Mouse (Mus musculus) forebrain, embryonic 16.5 days (tissue): ENCODE measurements at regions not wholly inside any gene's neighbourhood (a gene's known extent, or its start where the extent isn't known, plus 50 kb on each side); places are given as distances from the start of the nearest gene placed in this dataset.
A peak's percentile ranks its signal among the peaks of the same experiment; 100 is the strongest.

ENCODE experiments used
- ATAC-seq: fragments of 200-750 bp; cut with Nextera tagmentation; 2 replicates; pipeline ENCODE4 v1.8.0; 2017; ENCODE audit warnings: mild to moderate bottlenecking, moderate library complexity
- H3K27ac ChIP-seq: fragments of 300-500 bp; sonication (generic); 2 replicates; pipeline ENCODE4 v1.5.1; 2014; ENCODE audit warnings: low read length, control low read depth
- H3K27me3 ChIP-seq: fragments of 300-500 bp; sonication (generic); replicated peaks from 2 replicates; pipeline ENCODE4 v1.6.1; 2014; ENCODE audit warnings: low read length; ENCODE audit not compliant: control insufficient read depth, insufficient read depth
- H3K36me3 ChIP-seq: fragments of 300-500 bp; sonication (generic); 2 replicates; pipeline ENCODE4 v1.6.1; 2014; ENCODE audit not compliant: control insufficient read depth, insufficient read depth
- H3K4me1 ChIP-seq: fragments of 300-500 bp; sonication (generic); replicated peaks from 2 replicates; pipeline ENCODE4 v1.6.1; 2014; ENCODE audit warnings: low read length; ENCODE audit not compliant: control insufficient read depth, insufficient read depth
- H3K4me2 ChIP-seq: fragments of 300-500 bp; sonication (generic); 2 replicates; pipeline ENCODE4 v1.6.1; 2014; ENCODE audit warnings: mild to moderate bottlenecking, low read length, control low read depth
- H3K4me3 ChIP-seq: fragments of 300-500 bp; sonication (generic); replicated peaks from 2 replicates; pipeline ENCODE4 v1.5.1; 2014; ENCODE audit warnings: mild to moderate bottlenecking, low read length, control low read depth
- H3K9ac ChIP-seq: fragments of 300-500 bp; sonication (generic); replicated peaks from 2 replicates; pipeline ENCODE4 v1.6.1; 2014; ENCODE audit warnings: low read depth, low read length, control low read depth
- H3K9me3 ChIP-seq: fragments of 300-500 bp; sonication (generic); 2 replicates; pipeline ENCODE4 v1.6.1; 2016; ENCODE audit warnings: low read length; ENCODE audit not compliant: control insufficient read depth
- WGBS: fragments of 180-500 bp; shearing (Covaris S2); extraction: QIAGEN DNeasy Blood & Tissue Kit; methylation state at CpG from one replicate; pipeline ENCODE4 v1.1.7; 2014; 5-methylcytosine and 5-hydroxymethylcytosine counted together

GRCm38 (mm10) chr19:56218536-56218935 is 68.4 kb upstream of the Habp2 start:
- 83% methylated on average over 6 of the region's 6 CpGs for WGBS
- Histone ChIP-seq H3K9me3 (no peaks in the 10 kb centered on the region), H3K36me3 (no peaks in the 10 kb centered on the region), H3K4me2 (no peak overlapping the region), H3K27me3 (no peaks in the 10 kb centered on the region), H3K4me1 (peaks cover 6% of the 10 kb centered on the region), H3K27ac (no peak overlapping the region), H3K4me3 (no peak overlapping the region), H3K9ac (no peak overlapping the region)
- ATAC-seq: no peak

- no peak overlapping the region for H3K4me3 ChIP-seq
- no peaks in the 10 kb centered on the region for H3K9me3 ChIP-seq
- peaks cover 6% of the 10 kb centered on the region for H3K4me1 ChIP-seq
- no peak overlapping the region for H3K27ac ChIP-seq
- no peaks in the 10 kb centered on the region for H3K36me3 ChIP-seq
- no peaks in the 10 kb centered on the region for H3K27me3 ChIP-seq
- ATAC-seq: peak; percentile 84
- H3K9ac ChIP-seq: peak overlapping the region; percentile 30
- WGBS: 33% methylated on average over 15 of the region's 15 CpGs
- peak overlapping the region; percentile 18; the same call in 1 of the 2 replicates for H3K4me2 ChIP-seq
These were observed 66.1 kb upstream of the Habp2 start for GRCm38 (mm10) chr19:56220724-56221407.

DNA sequence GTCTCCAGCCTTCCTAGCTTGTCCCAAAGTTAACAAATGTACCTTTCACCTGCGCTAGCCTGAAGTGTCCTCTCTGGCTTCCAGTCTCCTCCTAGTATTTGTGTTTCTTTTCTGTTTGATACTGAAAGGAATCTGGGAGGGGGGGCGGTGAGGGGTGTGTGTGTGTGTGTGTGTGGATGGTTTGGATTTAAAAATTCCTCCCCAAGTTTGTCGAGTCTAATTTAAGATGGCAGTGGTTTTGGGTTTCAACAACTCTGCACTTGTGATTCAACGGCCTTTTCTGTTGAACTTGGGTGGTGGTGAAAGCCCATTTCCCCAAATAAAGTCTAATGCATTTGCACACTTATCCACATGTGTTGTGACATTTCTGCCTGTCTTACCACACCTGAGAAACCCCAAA is 64.4 kb upstream of the Habp2 start:
- H3K27me3 ChIP-seq: no peaks in the 10 kb centered on the region
- no peak for ATAC-seq

GRCm38 (mm10) chr19:56225039-56225438 is 61.9 kb upstream of the Habp2 start:
- Histone ChIP-seq H3K9ac (no peak overlapping the region), H3K27ac (no peak overlapping the region), H3K36me3 (no peaks in the 10 kb centered on the region), H3K4me3 (no peak overlapping the region), H3K27me3 (no peaks in the 10 kb centered on the region), H3K9me3 (no peaks in the 10 kb centered on the region), H3K4me2 (no peak overlapping the region), H3K4me1 (peaks cover 6% of the 10 kb centered on the region)
- WGBS: 39% methylated on average over 7 of the region's 7 CpGs
- ATAC-seq: no peak

More for the DNA sequence above, 64.4 kb upstream of the Habp2 start:
- H3K27ac ChIP-seq: no peak overlapping the region
- peaks cover 6% of the 10 kb centered on the region for H3K4me1 ChIP-seq
- H3K9me3 ChIP-seq: no peaks in the 10 kb centered on the region
- H3K4me2 ChIP-seq: no peak overlapping the region
- H3K36me3 ChIP-seq: no peaks in the 10 kb centered on the region
- H3K9ac ChIP-seq: no peak overlapping the region
- no peak overlapping the region for H3K4me3 ChIP-seq
- WGBS: 80% methylated on average over 4 of the region's 4 CpGs

GRCm38 (mm10) chr19:56225518-56225917 is 61.4 kb upstream of the Habp2 start:
- Histone ChIP-seq H3K4me2 (no peak overlapping the region), H3K4me1 (peaks cover 6% of the 10 kb centered on the region), H3K4me3 (no peak overlapping the region), H3K9me3 (no peaks in the 10 kb centered on the region), H3K36me3 (no peaks in the 10 kb centered on the region), H3K27ac (no peak overlapping the region), H3K27me3 (no peaks in the 10 kb centered on the region), H3K9ac (no peak overlapping the region)
- 86% methylated on average over 3 of the region's 3 CpGs for WGBS
- no peak for ATAC-seq

DNA sequence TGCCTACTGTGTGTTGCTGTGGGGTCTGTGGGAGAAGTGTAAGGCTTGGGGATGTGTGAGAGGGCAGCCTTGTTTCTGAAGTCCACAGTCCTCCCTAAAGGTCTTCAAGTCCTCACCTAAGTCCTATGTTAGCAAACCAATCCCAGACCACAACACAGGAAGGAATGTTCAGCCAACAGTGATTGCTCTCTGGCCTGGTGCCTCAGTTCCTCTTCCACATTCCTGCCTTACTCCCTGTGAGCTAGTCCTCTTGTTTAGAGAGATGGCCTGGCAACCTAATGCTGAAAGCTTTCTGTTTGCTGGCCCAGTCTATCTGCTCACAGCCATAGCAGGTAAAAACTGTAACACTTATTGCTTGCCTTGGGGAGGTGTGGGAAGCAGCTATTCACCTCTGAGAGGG is 58.4 kb upstream of the Habp2 start:
- H3K9ac ChIP-seq: no peak overlapping the region
- no peak for ATAC-seq

GRCm38 (mm10) chr19:56231430-56231829 is 55.5 kb upstream of the Habp2 start:
- Histone ChIP-seq H3K27me3 (no peaks in the 10 kb centered on the region), H3K4me1 (peaks cover 16% of the 10 kb centered on the region), H3K27ac (0 out of 2 replicates have a peak overlapping the region, but pooled peaks have one; percentile 22), H3K4me2 (peak overlapping the region; percentile 45), H3K9ac (0 out of 2 replicates have a peak overlapping the region, but pooled peaks have one; percentile 4), H3K4me3 (0 out of 2 replicates have a peak overlapping the region, but pooled peaks have one; percentile 6), H3K36me3 (no peaks in the 10 kb centered on the region), H3K9me3 (no peaks in the 10 kb centered on the region)
- ATAC-seq: peak; percentile 41; the same call in 1 of the 2 replicates
- WGBS: 22% methylated on average over 8 of the region's 8 CpGs

More for the DNA sequence above, 58.4 kb upstream of the Habp2 start:
- Histone ChIP-seq H3K4me3 (no peak overlapping the region), H3K9me3 (no peaks in the 10 kb centered on the region), H3K4me1 (peaks cover 13% of the 10 kb centered on the region), H3K27ac (no peak overlapping the region), H3K36me3 (no peaks in the 10 kb centered on the region), H3K27me3 (no peaks in the 10 kb centered on the region), H3K4me2 (no peak overlapping the region)

- peak overlapping the region; percentile 45 for H3K4me2 ChIP-seq
- WGBS: 5% methylated on average over 9 of the region's 9 CpGs
- H3K36me3 ChIP-seq: no peaks in the 10 kb centered on the region
- peaks cover 16% of the 10 kb centered on the region for H3K4me1 ChIP-seq
- 0 out of 2 replicates have a peak overlapping the region, but pooled peaks have one; percentile 22 for H3K27ac ChIP-seq
- peak; percentile 41; the same call in 1 of the 2 replicates for ATAC-seq
- H3K9me3 ChIP-seq: no peaks in the 10 kb centered on the region
- 0 out of 2 replicates have a peak overlapping the region, but pooled peaks have one; percentile 6 for H3K4me3 ChIP-seq
- H3K9ac ChIP-seq: 0 out of 2 replicates have a peak overlapping the region, but pooled peaks have one; percentile 4
- H3K27me3 ChIP-seq: no peaks in the 10 kb centered on the region
These were observed 55.1 kb upstream of the Habp2 start for GRCm38 (mm10) chr19:56231849-56232248.

DNA sequence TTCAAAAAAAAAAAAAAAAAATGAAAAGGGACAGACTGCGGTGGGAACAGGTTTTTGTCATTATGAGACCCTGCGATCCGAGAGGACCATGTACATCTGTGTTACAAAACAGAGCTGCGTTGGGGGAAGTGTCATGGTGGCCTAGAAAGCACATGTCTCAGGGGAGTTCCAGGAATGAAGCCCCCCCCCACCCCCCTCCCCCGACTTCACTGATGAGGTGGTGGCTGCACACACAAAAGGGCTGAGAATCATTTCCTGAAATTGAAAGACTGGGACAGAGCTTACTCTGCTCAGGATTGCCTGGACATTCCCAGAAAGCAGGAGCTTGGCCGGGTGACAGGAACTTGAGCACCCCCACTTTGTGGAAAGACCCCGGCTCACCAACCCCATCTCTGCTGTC is 54.7 kb upstream of the Habp2 start:
- 20% methylated on average over 7 of the region's 7 CpGs for WGBS
- Histone ChIP-seq H3K9ac (no peak overlapping the region), H3K36me3 (no peaks in the 10 kb centered on the region), H3K27me3 (no peaks in the 10 kb centered on the region), H3K4me2 (peak overlapping the region; percentile 45), H3K27ac (no peak overlapping the region), H3K4me3 (no peak overlapping the region), H3K4me1 (peaks cover 16% of the 10 kb centered on the region), H3K9me3 (no peaks in the 10 kb centered on the region)
- peak; percentile 36 for ATAC-seq
